Mouse (Mus musculus) heart, postnatal 0 days (tissue): ENCODE results near the gene Unc13b.

Experiments
- CTCF ChIP-seq: IDR thresholded peaks from 2 replicates; pipeline ENCODE4 v1.5.1; 2016; ENCODE audit warnings: antibody characterized with exemption, control low read depth, low read depth
- EP300 ChIP-seq: IDR thresholded peaks from 2 replicates; pipeline ENCODE4 v1.6.1; 2016; ENCODE audit warnings: antibody characterized with exemption, low read depth

- TF ChIP-seq CTCF (no peak), EP300 (no peak)
Observed at GRCm38 (mm10) chr4:43043644-43044357, 15.0 kb upstream of the Unc13b start.
